Mouse (Mus musculus): Measurements from ENCODE around the gene Nipsnap2.

GRCm38 (mm10) chr5:129756886-129757285 is 32.0 kb downstream of the Nipsnap2 start:
- no peak for TF ChIP-seq CTCF (IDR thresholded peaks at IDR 0.05; ENCODE audit: low read depth, low read length)
- no peak for TF ChIP-seq POLR2A (IDR thresholded peaks at IDR 0.05; ENCODE audit: extremely low read depth, insufficient read depth, low read length)

Data from liver, adult 2 months (tissue).